Mouse (Mus musculus) right cerebral cortex, postnatal 4 days (tissue): ENCODE data around the gene Slc22a13.
"Not testable (repeated sequence)": the region's sequence is repeated elsewhere in the genome, so short reads cannot be mapped to it uniquely, and the experiment has no call there.

ENCODE experiments used
- DNase-seq: peaks from one replicate; pipeline ENCODE4 v3.0.0-alpha.2; 2022

Slc22a13 gene

GRCm38 (mm10) chr9:119208998-119209397, at the start of gene Slc22a13:
Slc22a13 (minus strand) TSS chr9:119209098.
- DNase-seq = no peak

- DNase-seq = no peak
Observed at GRCm38 (mm10) chr9:119258128-119258527, 49.2 kb upstream of the Slc22a13 start.

- DNase-seq = no peak
Observed at GRCm38 (mm10) chr9:119256161-119256560, 47.3 kb upstream of the Slc22a13 start.

GRCm38 (mm10) chr9:119255096-119255495, 46.2 kb upstream of the Slc22a13 start:
- DNase-seq = no peak

GRCm38 (mm10) chr9:119254187-119254586, 45.3 kb upstream of the Slc22a13 start:
- DNase-seq = no peak

- no peak for DNase-seq
Observed at GRCm38 (mm10) chr9:119247996-119248395, 39.1 kb upstream of the Slc22a13 start.

GRCm38 (mm10) chr9:119246826-119247225, 37.9 kb upstream of the Slc22a13 start:
- DNase-seq = peak; percentile 7

- DNase-seq = no peak
Observed at GRCm38 (mm10) chr9:119243981-119244380, 35.1 kb upstream of the Slc22a13 start.

GRCm38 (mm10) chr9:119241169-119241865, 32.4 kb upstream of the Slc22a13 start:
- no peak for DNase-seq

GRCm38 (mm10) chr9:119240286-119240997, 31.5 kb upstream of the Slc22a13 start:
- DNase-seq = no peak

- no peak for DNase-seq
Observed at GRCm38 (mm10) chr9:119239274-119239673, 30.4 kb upstream of the Slc22a13 start.

GRCm38 (mm10) chr9:119238796-119239195, 29.9 kb upstream of the Slc22a13 start:
- no peak for DNase-seq

GRCm38 (mm10) chr9:119231552-119231951, 22.7 kb upstream of the Slc22a13 start:
- no peak for DNase-seq

- no peak for DNase-seq
Observed at GRCm38 (mm10) chr9:119230829-119231228, 21.9 kb upstream of the Slc22a13 start.

GRCm38 (mm10) chr9:119220249-119220648, 11.4 kb upstream of the Slc22a13 start:
- DNase-seq = no peak

GRCm38 (mm10) chr9:119219667-119220066, 10.8 kb upstream of the Slc22a13 start:
- no peak for DNase-seq

- DNase-seq = not testable (repeated sequence)
Observed at GRCm38 (mm10) chr9:119215341-119215740, 6.4 kb upstream of the Slc22a13 start.

GRCm38 (mm10) chr9:119214601-119215000, 5.7 kb upstream of the Slc22a13 start:
- no peak for DNase-seq

- DNase-seq = no peak
Observed at GRCm38 (mm10) chr9:119212996-119213395, 4.1 kb upstream of the Slc22a13 start.

GRCm38 (mm10) chr9:119207113-119207512, 1.8 kb downstream of the Slc22a13 start:
- no peak for DNase-seq

- DNase-seq = no peak
Observed at GRCm38 (mm10) chr9:119206666-119207065, 2.2 kb downstream of the Slc22a13 start.

GRCm38 (mm10) chr9:119205756-119206155, 3.1 kb downstream of the Slc22a13 start:
- no peak for DNase-seq

- no peak for DNase-seq
Observed at GRCm38 (mm10) chr9:119203617-119204016, 5.3 kb downstream of the Slc22a13 start.

GRCm38 (mm10) chr9:119201653-119202052, 7.2 kb downstream of the Slc22a13 start:
- DNase-seq = no peak
